Mouse (Mus musculus): ENCODE data around the gene Mrgprb2.

Mrgprb2 gene

GRCm38 (mm10) chr7:48557986-48558385 lies at the start of gene Mrgprb2:
TSS of gene Mrgprb2 (minus strand) at chr7:48558086.
- DNase-seq (ENCODE audit: extremely low spot score, low spot score), result no peak
